Mouse (Mus musculus) central nervous system, embryonic 18 days (tissue): ENCODE results near the gene Tent4b. TPM values are rescaled to one million over a fixed set of nuclear protein-coding genes. Genes with fewer than 3 reads are reported as not detected.

Experiments
- polyA plus RNA-seq: library from polyadenylated mRNA; depleted of rRNA; stranded (reverse); fragments of >200 nt; gene quantifications from 2 replicates; pipeline ENCODE4 v1.2.3, GENCODE M21; 2012; rRNA removed

Gene Tent4b
- 32.2 and 32.6 TPM in 2 replicates for polyA plus RNA-seq

DNA sequence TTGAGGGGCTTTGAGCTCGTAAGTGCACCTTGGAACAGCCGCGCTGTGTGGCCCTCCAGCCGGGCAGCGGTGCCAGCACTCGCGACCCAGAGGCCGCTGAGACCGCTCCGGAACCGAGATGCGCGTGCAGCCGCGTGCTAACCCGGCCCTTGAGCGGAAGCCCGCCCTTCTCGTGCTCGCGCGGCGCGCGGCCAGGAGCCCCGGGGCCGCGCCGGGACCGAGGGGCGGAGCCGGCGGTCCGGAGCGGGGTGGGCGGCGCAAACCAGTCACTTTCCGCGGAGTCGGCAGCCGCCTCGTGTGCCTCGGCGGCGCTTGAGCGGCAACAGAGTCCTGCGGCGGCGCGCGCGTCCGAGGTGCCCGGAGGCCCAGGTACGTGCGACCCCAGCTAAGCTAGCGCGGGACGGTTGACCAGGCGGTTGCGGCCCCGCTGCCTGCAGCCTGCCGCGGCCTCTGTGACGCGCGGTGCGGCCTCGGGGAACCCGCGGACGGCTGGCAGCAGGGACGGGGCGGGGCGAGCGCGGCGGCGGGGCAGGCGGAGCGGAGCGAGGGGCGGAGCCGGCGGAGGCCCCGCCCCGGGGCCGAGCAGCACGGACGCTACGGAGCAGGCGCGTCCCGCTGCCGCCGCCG is at the start of gene Tent4b:
Gene Tent4b (plus strand): TSS at position 269 of the 627 bp plus-strand sequence.

DNA sequence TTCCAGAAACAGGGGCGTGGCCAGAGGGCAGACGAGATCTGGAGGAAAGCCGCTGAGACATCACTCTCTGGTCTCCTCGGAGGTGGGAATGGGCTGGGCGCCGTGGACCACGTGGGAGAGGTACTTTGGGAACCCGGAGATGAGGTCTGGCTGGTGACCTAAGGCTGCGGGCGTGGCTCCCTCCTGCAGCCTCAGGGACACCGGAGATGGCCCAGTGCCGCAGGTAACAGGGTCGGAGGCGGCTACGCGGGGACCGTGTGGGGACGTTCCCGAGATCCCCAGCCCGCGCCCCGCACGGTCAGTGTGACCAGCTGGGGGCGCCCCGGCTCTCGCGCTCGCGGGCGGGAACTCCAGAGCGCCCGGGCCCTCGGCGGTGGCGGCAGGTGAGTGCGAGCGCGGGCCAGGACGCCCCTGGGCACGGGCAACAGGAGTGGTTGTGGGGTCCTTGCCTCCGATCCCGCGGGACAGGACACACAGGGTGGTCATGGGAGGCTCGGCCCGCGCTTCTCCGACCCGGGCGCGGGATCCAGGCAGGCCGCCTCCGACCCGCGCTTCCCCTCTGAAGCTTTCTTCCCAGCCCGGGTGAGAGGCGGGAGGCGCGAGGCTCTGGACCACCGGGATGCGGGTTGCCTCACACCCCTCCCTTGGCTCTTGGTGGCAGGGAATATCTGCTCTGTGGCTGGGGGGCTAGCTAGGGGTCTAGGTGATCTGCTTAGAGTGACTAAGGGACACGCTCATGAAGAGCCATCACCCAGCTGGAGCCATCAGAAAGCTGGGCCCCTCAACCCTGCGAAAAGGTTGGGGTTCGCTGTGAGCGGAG is 73.4 kb downstream of the Tent4b start, which contains the start of gene Adcy7:
Gene Adcy7 (plus strand): TSS at position 173 of the 820 bp plus-strand sequence.

Other genes starting within 250 kb of the Tent4b start
- gene Zfp423, start 239.6 kb upstream of the Tent4b start, polyA plus RNA-seq: 27.2 and 35.2 TPM in 2 replicates
- gene Cnep1r1, start 80.4 kb upstream of the Tent4b start, polyA plus RNA-seq: 45.0 and 51.1 TPM in 2 replicates
- 47.7 and 49.5 TPM in 2 replicates for gene Heatr3, start 61.4 kb upstream of the Tent4b start, polyA plus RNA-seq
- gene Adcy7, start 73.2 kb downstream of the Tent4b start, polyA plus RNA-seq: 6.6 and 8.2 TPM in 2 replicates
- gene Brd7, start 163.0 kb downstream of the Tent4b start, polyA plus RNA-seq: 70.2 and 70.5 TPM in 2 replicates